Mouse (Mus musculus) ovary, postnatal 14 days (tissue): ENCODE measurements at regions not wholly inside any gene's neighbourhood (a gene's known extent, or its start where the extent isn't known, plus 50 kb on each side); places are given as distances from the start of the nearest gene placed in this dataset.

ENCODE experiments used
- DNase-seq: peaks from one replicate; pipeline ENCODE4 v3.0.0; 2022; ENCODE audit warnings: low spot score

GRCm38 (mm10) chr9:61673575-61674203, 240.7 kb downstream of the Rplp1 start:
- DNase-seq = no peak

GRCm38 (mm10) chr9:61670986-61671385, 243.4 kb downstream of the Rplp1 start:
- no peak for DNase-seq

- no peak for DNase-seq
These were observed 244.4 kb downstream of the Rplp1 start for GRCm38 (mm10) chr9:61669729-61670520.

GRCm38 (mm10) chr9:61668723-61669122, 245.6 kb downstream of the Rplp1 start:
- no peak for DNase-seq

GRCm38 (mm10) chr9:61668157-61668697, 246.1 kb downstream of the Rplp1 start:
- no peak for DNase-seq

- DNase-seq = no peak
These were observed 246.8 kb downstream of the Rplp1 start for GRCm38 (mm10) chr9:61667453-61668074.

GRCm38 (mm10) chr9:61666761-61667332, 247.5 kb downstream of the Rplp1 start:
- no peak for DNase-seq

GRCm38 (mm10) chr9:61666118-61666517, 248.2 kb downstream of the Rplp1 start:
- DNase-seq = no peak

GRCm38 (mm10) chr9:61665254-61665653, 249.1 kb downstream of the Rplp1 start:
- DNase-seq = no peak

GRCm38 (mm10) chr9:61664000-61664622, 250.2 kb downstream of the Rplp1 start:
- no peak for DNase-seq

GRCm38 (mm10) chr9:61662055-61663028, 252.0 kb downstream of the Rplp1 start:
- no peak for DNase-seq

- no peak for DNase-seq
These were observed 254.2 kb downstream of the Rplp1 start for GRCm38 (mm10) chr9:61660191-61660590.

- DNase-seq = no peak
These were observed 256.3 kb downstream of the Rplp1 start for GRCm38 (mm10) chr9:61657996-61658395.

GRCm38 (mm10) chr9:61655433-61655981, 258.8 kb downstream of the Rplp1 start:
- peak; percentile 17 for DNase-seq

- DNase-seq = no peak
These were observed 268.5 kb downstream of the Rplp1 start for GRCm38 (mm10) chr9:61645661-61646425.

- no peak for DNase-seq
These were observed 268.6 kb downstream of the Tle3 start for GRCm38 (mm10) chr9:61640739-61641138.

- no peak for DNase-seq
These were observed 266.7 kb downstream of the Tle3 start for GRCm38 (mm10) chr9:61638908-61639307.

- DNase-seq = no peak
These were observed 261.8 kb downstream of the Tle3 start for GRCm38 (mm10) chr9:61633936-61634335.

- no peak for DNase-seq
These were observed 260.4 kb downstream of the Tle3 start for GRCm38 (mm10) chr9:61632602-61633001.

- DNase-seq = no peak
These were observed 258.9 kb downstream of the Tle3 start for GRCm38 (mm10) chr9:61631097-61631496.
